Mouse (Mus musculus) stomach, postnatal 0 days (tissue): ENCODE measurements around the gene Grip2.

Experiments used
- CTCF ChIP-seq: IDR thresholded peaks from 2 replicates; pipeline ENCODE4 v1.5.1; 2016; ENCODE audit warnings: antibody characterized with exemption, low read depth, mild to moderate bottlenecking, moderate library complexity
- EP300 ChIP-seq: optimal IDR thresholded peaks from 2 replicates; pipeline ENCODE3; 2016; ENCODE audit warnings: antibody characterized with exemption

DNA sequence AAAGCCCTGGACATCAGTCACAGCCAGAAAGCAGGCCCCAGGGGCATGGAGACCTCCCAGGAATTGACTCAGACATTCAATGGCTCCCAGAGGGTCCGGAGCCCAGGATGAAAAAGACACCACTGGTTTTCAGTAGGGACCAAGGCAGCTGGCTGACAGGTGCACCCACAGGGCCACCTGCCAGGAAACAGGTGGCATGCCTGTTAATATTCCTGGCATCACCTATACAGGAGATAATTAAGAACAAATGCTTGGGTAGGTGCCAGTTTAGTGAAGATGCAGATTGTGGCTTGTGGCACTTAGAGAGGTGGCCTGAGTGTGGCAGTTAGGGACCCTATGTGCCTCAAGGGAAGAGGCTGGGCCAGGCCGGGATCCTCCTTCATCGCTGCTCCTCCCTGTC, 13.4 kb downstream of the Grip2 start:
- TF ChIP-seq CTCF (no peak), EP300 (no peak)
